ENCODE assay signal across 11 mouse cellular contexts in the genomic region with DNA sequence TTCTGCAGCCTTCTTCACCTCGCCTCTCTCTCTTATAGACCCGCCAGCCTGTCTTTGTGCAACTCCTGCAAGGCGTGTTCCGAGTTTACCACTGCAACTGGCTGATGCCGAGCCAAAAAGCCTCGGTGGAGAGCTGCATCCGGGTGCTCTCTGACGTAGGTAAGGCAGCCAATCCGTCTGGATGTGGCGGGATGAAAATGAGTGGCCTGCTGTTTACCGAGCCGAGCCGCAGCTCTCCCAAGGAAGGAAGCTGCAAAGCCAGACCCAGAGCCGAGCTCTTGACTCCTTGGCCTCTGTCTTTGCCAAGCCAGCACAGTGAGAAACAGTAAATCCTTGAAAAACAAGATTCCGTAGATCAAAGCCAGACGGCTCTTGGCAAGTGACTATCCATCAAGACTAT.
DNase-seq lines count a peak whose midpoint lies in the region; ATAC-seq lines count a peak whose summit lies in the region.
"Had no signal": no experiment of that assay in that cellular context is flagged by ENCODE, and none has a peak within 500 bp of the region (broad histone marks: within the 10 kb centered on the region; RNA-seq: fewer than 3 reads in every experiment).

No protein-coding gene starts in this region.

- H3K27ac ChIP-seq in heart, embryonic 12.5 days (ENCODE audit: poor library complexity, severe bottlenecking), result no peak overlapping the region
- H3K27ac ChIP-seq in intestine, embryonic 16.5 days (ENCODE audit: low read length), result no peak overlapping the region
- H3K27ac ChIP-seq: liver, embryonic 13.5 days had no signal

- no peak for ATAC-seq in heart, embryonic 12.5 days (ENCODE audit: insufficient number of reproducible peaks, low FRiP score)
- peak; percentile 63 for ATAC-seq in intestine, embryonic 16.5 days
- ATAC-seq in CD4-positive, CD25-positive, alpha-beta regulatory T cell, adult 4 months, result no peak

- no peak overlapping the region for H3K4me3 ChIP-seq in heart, embryonic 12.5 days
- no peak overlapping the region for H3K4me3 ChIP-seq in intestine, embryonic 16.5 days (ENCODE audit: low read length)
- H3K4me3 ChIP-seq: liver, embryonic 13.5 days had no signal

- no peak overlapping the region for H3K9ac ChIP-seq in heart, embryonic 12.5 days
- no peak overlapping the region for H3K9ac ChIP-seq in intestine, embryonic 16.5 days (ENCODE audit: low read depth, low read length)
- H3K9ac ChIP-seq: liver, embryonic 13.5 days had no signal

- no peaks in the 10 kb centered on the region for H3K27me3 ChIP-seq in heart, embryonic 12.5 days (replicated peaks)
- no peaks in the 10 kb centered on the region for H3K27me3 ChIP-seq in intestine, embryonic 16.5 days (replicated peaks; ENCODE audit: control insufficient read depth, insufficient read depth, low read length)
- H3K27me3 ChIP-seq: liver, embryonic 13.5 days had no signal

- DNase-seq in heart, adult 9 months (ENCODE audit: low spot score in 2 of 2), result peak; percentile 35 to 52
- peak; percentile 56 for DNase-seq in adrenal gland, postnatal 10 days
- DNase-seq in ovary, postnatal 14 days (ENCODE audit: low spot score), result peak; percentile 15
- DNase-seq in cerebellum, postnatal 25 days, result no peak
- DNase-seq: layer of hippocampus, postnatal 36 days; liver, embryonic 13.5 days; right cerebral cortex, postnatal 14 days; thymus, postnatal 14 days had no signal

- H3K4me1 ChIP-seq in heart, embryonic 12.5 days (replicated peaks), result peaks cover 8% of the 10 kb centered on the region; the same call in 1 of the 2 replicates
- H3K4me1 ChIP-seq in intestine, embryonic 16.5 days (ENCODE audit: control insufficient read depth, insufficient read depth, low read length), result no peaks in the 10 kb centered on the region
- H3K4me1 ChIP-seq: liver, embryonic 13.5 days had no signal

- H3K4me2 ChIP-seq in heart, embryonic 12.5 days, result no peak overlapping the region
- H3K4me2 ChIP-seq in intestine, embryonic 16.5 days (ENCODE audit: low read depth, low read length), result no peak overlapping the region
- H3K4me2 ChIP-seq: liver, embryonic 13.5 days had no signal

- H3K9me3 ChIP-seq in heart, embryonic 12.5 days (replicated peaks), result no peaks in the 10 kb centered on the region
- H3K9me3 ChIP-seq in intestine, embryonic 16.5 days (ENCODE audit: control insufficient read depth, low read length), result no peaks in the 10 kb centered on the region
- H3K9me3 ChIP-seq: liver, embryonic 13.5 days had no signal

- 76% methylated on average over 16 of the region's 16 CpGs for WGBS in heart, embryonic 12.5 days
- 55% methylated on average over 16 of the region's 16 CpGs for whole genome bisulfite sequencing in intestine, embryonic 16.5 days

- peaks cover 73% of the 10 kb centered on the region for H3K36me3 ChIP-seq in heart, embryonic 12.5 days
- no peaks in the 10 kb centered on the region for H3K36me3 ChIP-seq in intestine, embryonic 16.5 days (ENCODE audit: control insufficient read depth, insufficient read depth, low read length)

Comparison
In these comparisons a context has a peak if more than half of its experiments do, and no peak if none do; other contexts are left out.
1. DNase-seq: peak in heart, adult 9 months (2 of 2), adrenal gland, postnatal 10 days (single experiment) and ovary, postnatal 14 days (single experiment); none in cerebellum, postnatal 25 days (0 of 2).